Mouse (Mus musculus): ENCODE results near the gene Nprl2. TPM values are rescaled to one million over a fixed set of nuclear protein-coding genes. Genes with fewer than 3 reads are reported as not detected.

Gene Nprl2
- total and polyA plus RNA-seq, 2 experiments = 18.5 to 24.8 TPM

- TF ChIP-seq POLR2A (IDR thresholded peaks at IDR 0.05; ENCODE audit: extremely low read depth, insufficient read depth, low read length) (no peak), CTCF (IDR thresholded peaks at IDR 0.05; ENCODE audit: low read depth, low read length) (no peak)
- H3K36me3 ChIP-seq (ENCODE audit: control insufficient read depth, insufficient read depth, low read length) = no peaks in the 10 kb centered on the region
- no peak overlapping the region for H3K4me3 ChIP-seq (ENCODE audit: insufficient read depth, low read depth, low read length)
- no peaks in the 10 kb centered on the region for H3K27me3 ChIP-seq (ENCODE audit: control insufficient read depth, insufficient read depth, low read length)
- H3K27ac ChIP-seq (replicated peaks; ENCODE audit: insufficient read depth, low read depth, low read length) = no peak overlapping the region
- peaks cover 11% of the 10 kb centered on the region; the same call in 1 of the 2 replicates for H3K4me1 ChIP-seq (ENCODE audit: control insufficient read depth, insufficient read depth, low read length)
- WGBS = 91% methylated on average over 10 of the region's 10 CpGs
- no peak overlapping the region for H3K9ac ChIP-seq (ENCODE audit: low read depth, low read length)
- DNase-seq (ENCODE audit: extremely low read depth, low read depth, low spot score) = no peak
- no peaks in the 10 kb centered on the region for H3K79me2 ChIP-seq (ENCODE audit: control insufficient read depth, insufficient read depth, low read length)
These were observed 6.8 kb downstream of the Nprl2 start for GRCm38 (mm10) chr9:107548820-107549219.

- H3K27me3 ChIP-seq (ENCODE audit: control insufficient read depth, insufficient read depth, low read length) = no peaks in the 10 kb centered on the region
- DNase-seq (ENCODE audit: extremely low read depth, low read depth, low spot score) = no peak
- peaks cover 13% of the 10 kb centered on the region; the same call in 1 of the 2 replicates for H3K4me1 ChIP-seq (ENCODE audit: control insufficient read depth, insufficient read depth, low read length)
- no peaks in the 10 kb centered on the region for H3K79me2 ChIP-seq (ENCODE audit: control insufficient read depth, insufficient read depth, low read length)
- no peak overlapping the region for H3K9ac ChIP-seq (ENCODE audit: low read depth, low read length)
- no peak for TF ChIP-seq POLR2A (IDR thresholded peaks at IDR 0.05; ENCODE audit: extremely low read depth, insufficient read depth, low read length)
- no peak for TF ChIP-seq CTCF (IDR thresholded peaks at IDR 0.05; ENCODE audit: low read depth, low read length)
- no peak overlapping the region for H3K27ac ChIP-seq (replicated peaks; ENCODE audit: insufficient read depth, low read depth, low read length)
- H3K4me3 ChIP-seq (ENCODE audit: insufficient read depth, low read depth, low read length) = no peak overlapping the region
- H3K36me3 ChIP-seq (ENCODE audit: control insufficient read depth, insufficient read depth, low read length) = no peaks in the 10 kb centered on the region
- 93% methylated on average over 20 of the region's 20 CpGs for WGBS
These were observed 7.5 kb downstream of the Nprl2 start for GRCm38 (mm10) chr9:107549297-107550074.

DNA sequence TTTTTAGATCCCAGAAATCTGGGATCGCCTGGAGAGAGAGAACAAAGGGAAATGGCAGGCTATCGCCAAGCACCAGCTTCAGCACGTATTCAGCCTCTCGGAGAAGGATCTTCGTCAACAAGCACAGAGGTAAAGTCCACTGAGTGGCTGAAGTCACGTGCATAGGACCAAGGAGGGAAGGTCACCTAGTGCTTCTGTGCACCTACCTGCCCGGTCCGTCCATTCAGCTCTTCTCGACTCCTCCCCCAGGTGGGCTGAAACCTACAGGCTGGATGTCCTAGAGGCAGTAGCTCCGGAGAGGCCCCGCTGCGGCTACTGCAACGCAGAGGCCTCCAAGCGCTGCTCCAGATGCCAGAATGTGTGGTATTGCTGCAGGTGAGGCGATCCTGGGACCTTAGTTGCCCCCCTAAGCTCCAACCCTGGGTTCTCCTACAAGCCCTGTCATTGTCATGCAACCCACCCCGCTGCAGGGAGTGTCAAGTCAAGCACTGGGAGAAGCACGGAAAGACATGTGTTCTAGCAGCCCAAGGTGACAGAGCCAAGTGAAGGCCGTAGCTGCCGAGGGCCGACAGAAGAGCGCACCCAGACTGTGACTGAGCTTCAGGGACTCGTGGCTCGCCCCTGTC lies 8.6 kb downstream of the Nprl2 start:
- WGBS = 39% methylated on average over 23 of the region's 23 CpGs
- H3K4me1 ChIP-seq (ENCODE audit: control insufficient read depth, insufficient read depth, low read length) = peaks cover 15% of the 10 kb centered on the region; the same call in 1 of the 2 replicates
- no peak overlapping the region for H3K27ac ChIP-seq (replicated peaks; ENCODE audit: insufficient read depth, low read depth, low read length)
- H3K9ac ChIP-seq (ENCODE audit: low read depth, low read length) = no peak overlapping the region
- no peak for TF ChIP-seq POLR2A (IDR thresholded peaks at IDR 0.05; ENCODE audit: extremely low read depth, insufficient read depth, low read length)
- TF ChIP-seq CTCF (IDR thresholded peaks at IDR 0.05; ENCODE audit: low read depth, low read length) = no peak
- no peaks in the 10 kb centered on the region for H3K36me3 ChIP-seq (ENCODE audit: control insufficient read depth, insufficient read depth, low read length)
- no peaks in the 10 kb centered on the region for H3K79me2 ChIP-seq (ENCODE audit: control insufficient read depth, insufficient read depth, low read length)
- H3K27me3 ChIP-seq (ENCODE audit: control insufficient read depth, insufficient read depth, low read length) = no peaks in the 10 kb centered on the region
- H3K4me3 ChIP-seq (ENCODE audit: insufficient read depth, low read depth, low read length) = no peak overlapping the region
- peak; percentile 66 for DNase-seq (ENCODE audit: extremely low read depth, low read depth, low spot score)

DNA sequence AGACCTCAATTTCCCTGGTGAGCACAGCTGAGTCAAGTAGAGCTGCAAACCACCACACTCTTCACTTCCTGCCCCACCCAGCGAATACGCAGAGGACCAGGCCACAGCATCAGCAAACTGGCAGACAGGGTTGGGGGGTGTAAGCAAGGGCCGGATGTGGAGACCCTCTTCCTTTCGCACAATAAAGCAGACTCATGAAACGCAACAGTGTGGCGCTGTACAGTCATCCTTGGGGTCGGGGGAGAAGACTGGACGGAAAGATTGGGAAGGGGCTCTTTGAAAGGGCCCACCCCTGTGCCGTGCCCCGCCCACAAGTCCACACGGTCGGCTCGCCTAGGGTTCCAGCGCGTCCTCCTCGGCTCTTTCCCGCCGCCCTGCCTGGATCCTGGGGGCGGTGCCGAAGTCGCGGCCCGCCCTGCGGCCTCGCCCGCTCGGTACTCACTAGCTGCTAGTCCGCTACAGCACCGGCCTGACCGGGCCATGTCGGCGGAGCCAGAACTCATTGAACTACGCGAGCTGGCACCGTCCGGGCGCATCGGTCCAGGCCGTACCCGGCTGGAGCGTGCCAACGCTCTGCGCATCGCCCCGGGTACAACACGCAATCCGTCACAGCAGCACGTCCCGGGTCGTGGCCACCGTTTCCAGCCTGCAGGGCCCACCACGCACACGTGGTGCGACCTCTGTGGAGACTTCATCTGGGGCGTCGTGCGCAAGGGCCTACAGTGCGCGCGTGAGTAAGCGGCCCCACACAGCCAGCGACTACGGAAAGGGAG lies 9.3 kb downstream of the Nprl2 start, which contains the start of gene Rassf1:
Rassf1 (plus strand) TSS at position 439 of the 773 bp plus-strand sequence.
- peak; percentile 72 for DNase-seq (ENCODE audit: extremely low read depth, low read depth, low spot score)
- H3K36me3 ChIP-seq (ENCODE audit: control insufficient read depth, insufficient read depth, low read length) = no peaks in the 10 kb centered on the region

GRCm38 (mm10) chr9:107551890-107552355 lies 9.9 kb downstream of the Nprl2 start:
- H3K4me3 ChIP-seq (ENCODE audit: insufficient read depth, low read depth, low read length) = peak overlapping the region; percentile 58; the same call in 1 of the 2 replicates
- H3K79me2 ChIP-seq (ENCODE audit: control insufficient read depth, insufficient read depth, low read length) = no peaks in the 10 kb centered on the region; the same call in 1 of the 2 replicates
- H3K27me3 ChIP-seq (ENCODE audit: control insufficient read depth, insufficient read depth, low read length) = no peaks in the 10 kb centered on the region
- peaks cover 17% of the 10 kb centered on the region for H3K4me1 ChIP-seq (ENCODE audit: control insufficient read depth, insufficient read depth, low read length)
- no peaks in the 10 kb centered on the region for H3K36me3 ChIP-seq (ENCODE audit: control insufficient read depth, insufficient read depth, low read length)
- H3K9ac ChIP-seq (ENCODE audit: low read depth, low read length) = peak overlapping the region; percentile 59
- WGBS = 56% methylated on average over 8 of the region's 8 CpGs
- DNase-seq (ENCODE audit: extremely low read depth, low read depth, low spot score) = no peak
- H3K27ac ChIP-seq (replicated peaks; ENCODE audit: insufficient read depth, low read depth, low read length) = no peak overlapping the region
- TF ChIP-seq CTCF (IDR thresholded peaks at IDR 0.05; ENCODE audit: low read depth, low read length) = no peak
- TF ChIP-seq POLR2A (IDR thresholded peaks at IDR 0.05; ENCODE audit: extremely low read depth, insufficient read depth, low read length) = no peak

More for the DNA sequence above, 9.3 kb downstream of the Nprl2 start, which contains the start of gene Rassf1:
- Histone ChIP-seq H3K27me3 (ENCODE audit: control insufficient read depth, insufficient read depth, low read length) (no peaks in the 10 kb centered on the region), H3K27ac (replicated peaks; ENCODE audit: insufficient read depth, low read depth, low read length) (no peak within 1 kb of the TSS), H3K4me3 (ENCODE audit: insufficient read depth, low read depth, low read length) (peak within 1 kb of the TSS; percentile 58; the same call in 1 of the 2 replicates), H3K9ac (ENCODE audit: low read depth, low read length) (peak within 1 kb of the TSS; percentile 59), H3K4me1 (ENCODE audit: control insufficient read depth, insufficient read depth, low read length) (peaks cover 17% of the 10 kb centered on the region; the same call in 1 of the 2 replicates), H3K79me2 (ENCODE audit: control insufficient read depth, insufficient read depth, low read length) (no peaks in the 10 kb centered on the region)
- WGBS = 5% methylated on average over 63 of the region's 63 CpGs
- TF ChIP-seq POLR2A (IDR thresholded peaks at IDR 0.05; ENCODE audit: extremely low read depth, insufficient read depth, low read length) (0 out of 2 replicates have a peak, but pooled peaks have one; percentile 8), CTCF (IDR thresholded peaks at IDR 0.05; ENCODE audit: low read depth, low read length) (no peak)

Measured in liver, adult 2 months (tissue).